Mouse (Mus musculus) liver, adult (tissue): Measurements from ENCODE around the gene Calcr.

Experiments used
- GATA4 ChIP-seq: IDR thresholded peaks from 2 replicates; pipeline ENCODE4 v1.6.1; 2014; ENCODE audit warnings: mild to moderate bottlenecking, low read length; ENCODE audit not compliant: insufficient replicate concordance

Gene Calcr

GRCm38 (mm10) chr6:3764230-3764764, at the start of gene Calcr:
Gene Calcr, minus strand, starts transcription at chr6:3764714.
- TF ChIP-seq GATA4, result no peak

DNA sequence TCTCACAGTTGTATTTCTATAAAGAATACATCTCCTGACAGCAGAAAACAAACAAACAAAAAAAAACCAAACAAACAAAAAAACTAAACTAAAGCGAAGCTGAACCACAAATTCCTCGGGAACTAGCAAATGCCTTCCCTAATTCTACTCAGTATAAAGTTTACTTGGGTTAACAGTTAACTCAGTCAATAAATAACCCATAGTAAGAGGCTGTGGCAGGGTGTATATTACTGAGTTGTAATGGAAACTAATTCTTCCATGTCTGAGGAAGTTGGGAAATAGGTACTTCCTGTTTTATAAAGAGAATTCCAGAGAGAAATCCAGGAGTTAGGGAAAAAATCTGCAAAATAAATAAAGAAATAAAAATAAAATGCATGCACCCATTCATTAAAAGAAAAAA, 3.0 kb upstream of the Calcr start:
- no peak for TF ChIP-seq GATA4

GRCm38 (mm10) chr6:3763171-3763967, 1.1 kb downstream of the Calcr start:
- no peak for TF ChIP-seq GATA4

DNA sequence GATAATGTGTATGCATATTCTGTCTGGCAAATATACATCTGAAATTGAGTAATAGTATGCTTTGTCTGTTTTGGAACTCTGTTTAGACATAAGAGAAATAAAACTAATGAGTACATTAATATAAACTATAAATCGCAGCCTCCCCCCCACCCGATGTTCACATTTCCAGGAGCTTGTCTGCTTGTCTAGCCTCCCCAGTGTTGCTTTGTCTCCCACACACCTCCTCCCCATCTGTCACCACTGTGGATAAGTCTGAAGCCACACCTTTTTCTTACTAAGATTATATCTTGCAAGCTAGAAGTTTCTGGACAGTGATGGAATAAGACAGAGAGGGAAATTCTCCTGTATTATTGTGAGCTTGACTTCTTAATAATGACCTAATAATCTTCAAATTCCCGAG, 12.9 kb downstream of the Calcr start:
- TF ChIP-seq GATA4, result no peak

DNA sequence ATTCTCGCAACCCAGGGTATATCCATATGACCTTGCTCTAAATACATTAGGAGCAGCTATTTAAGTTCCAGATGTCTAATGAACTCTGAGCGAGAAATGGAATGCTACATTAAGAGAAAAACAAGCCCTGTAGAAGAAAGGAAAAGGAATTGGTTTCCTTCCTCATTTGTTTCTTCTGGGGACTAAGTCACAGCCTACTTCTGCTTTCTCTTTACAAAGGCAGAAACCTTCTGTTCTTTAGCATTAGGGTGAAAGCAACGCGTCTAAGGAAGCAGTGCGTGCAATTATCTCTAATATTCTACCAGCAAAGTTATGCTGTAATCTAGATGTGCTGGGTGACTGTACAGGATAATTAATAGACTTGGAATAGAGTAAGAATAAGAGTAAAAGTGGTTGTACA, 14.9 kb downstream of the Calcr start:
- no peak for TF ChIP-seq GATA4

- TF ChIP-seq GATA4, result no peak
Measured at GRCm38 (mm10) chr6:3745546-3745945, 19.0 kb downstream of the Calcr start.

- TF ChIP-seq GATA4, result no peak
Measured at GRCm38 (mm10) chr6:3741996-3742713, 22.4 kb downstream of the Calcr start.

GRCm38 (mm10) chr6:3741296-3741695, 23.2 kb downstream of the Calcr start:
- no peak for TF ChIP-seq GATA4

DNA sequence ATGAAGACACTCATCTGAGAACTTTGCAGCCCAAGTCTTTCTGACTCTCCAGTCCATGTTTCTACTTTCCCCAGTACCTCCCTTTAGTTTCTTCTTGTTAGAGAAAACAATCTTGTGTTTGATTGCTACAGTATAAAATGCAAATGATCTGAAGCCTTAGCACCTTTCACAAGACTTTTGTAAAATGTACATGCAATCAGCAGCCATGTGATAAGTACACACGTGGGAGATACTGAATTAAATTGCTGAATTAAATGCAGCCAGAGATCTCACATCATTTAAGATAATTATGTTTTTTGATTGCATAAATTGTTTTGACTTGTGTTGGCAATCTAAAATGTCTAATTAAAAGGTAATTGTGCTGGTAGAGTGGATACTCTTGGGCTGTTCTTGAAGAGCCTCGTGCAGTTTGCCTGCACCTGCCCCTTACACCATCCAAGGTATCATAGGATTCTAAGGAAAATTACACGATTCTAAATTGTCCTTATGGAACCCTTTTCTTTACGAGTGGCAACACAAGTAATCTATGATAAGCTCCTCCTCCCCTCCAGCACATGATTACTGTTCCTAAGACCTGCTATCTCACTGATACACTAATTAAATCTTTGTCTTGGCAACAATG, 34.2 kb downstream of the Calcr start:
- TF ChIP-seq GATA4, result no peak

GRCm38 (mm10) chr6:3688087-3688642, 76.3 kb downstream of the Calcr start:
- no peak for TF ChIP-seq GATA4

- no peak for TF ChIP-seq GATA4
Measured at GRCm38 (mm10) chr6:3677806-3678205, 86.7 kb downstream of the Calcr start.

- no peak for TF ChIP-seq GATA4
Measured at GRCm38 (mm10) chr6:3664147-3664716, 100.3 kb downstream of the Calcr start.

- no peak for TF ChIP-seq GATA4
Measured at GRCm38 (mm10) chr6:3658405-3658804, 106.1 kb downstream of the Calcr start.
